ENCODE assay signal across 20 mouse cellular contexts in genomic region chr13:114848945-114849344, GRCm38 (mm10). TPM values are rescaled to one million over a fixed set of nuclear protein-coding genes. Genes with fewer than 3 reads are reported as not detected.
DNase-seq lines count a peak whose midpoint lies in the region; ATAC-seq and TF ChIP-seq lines count a peak whose summit lies in the region.
"Had no signal": no experiment of that assay in that cellular context is flagged by ENCODE, and none has a peak within 500 bp of the region (broad histone marks: within the 10 kb centered on the region; RNA-seq: fewer than 3 reads in every experiment).

No protein-coding gene starts in this region.

- TF ChIP-seq POLR2A in small intestine, adult 2 months (IDR thresholded peaks at IDR 0.05; ENCODE audit: low read depth, low read length): no peak

- no peaks in the 10 kb centered on the region for H3K4me1 ChIP-seq in neural tube, embryonic 15.5 days
- H3K4me1 ChIP-seq in small intestine, adult 2 months (ENCODE audit: control insufficient read depth, insufficient read depth, insufficient read length, low read length): peaks cover 5% of the 10 kb centered on the region; the same call in 1 of the 2 replicates
- H3K4me1 ChIP-seq: embryonic facial prominence, embryonic 10.5 days; forebrain, embryonic 13.5 days; heart, embryonic 10.5 days had no signal

- H3K9ac ChIP-seq in neural tube, embryonic 15.5 days (replicated peaks): no peak overlapping the region
- H3K9ac ChIP-seq: forebrain, embryonic 13.5 days; hindbrain, embryonic 14.5 days had no signal

- no peaks in the 10 kb centered on the region for H3K36me3 ChIP-seq in neural tube, embryonic 15.5 days
- H3K36me3 ChIP-seq in small intestine, adult 2 months (ENCODE audit: control insufficient read depth, insufficient read depth, low read length): peaks cover 15% of the 10 kb centered on the region
- H3K36me3 ChIP-seq: embryonic facial prominence, embryonic 10.5 days; heart, embryonic 10.5 days; hindbrain, embryonic 10.5 days had no signal

- no peak overlapping the region for H3K4me3 ChIP-seq in neural tube, embryonic 15.5 days (replicated peaks)
- H3K4me3 ChIP-seq in small intestine, adult 2 months (ENCODE audit: low read depth, low read length): no peak overlapping the region
- H3K4me3 ChIP-seq: embryonic facial prominence, embryonic 10.5 days; forebrain, embryonic 13.5 days; heart, embryonic 10.5 days; hindbrain, embryonic 10.5 days had no signal

- no peaks in the 10 kb centered on the region for H3K27me3 ChIP-seq in neural tube, embryonic 15.5 days (replicated peaks)
- no peaks in the 10 kb centered on the region for H3K27me3 ChIP-seq in small intestine, adult 2 months (ENCODE audit: control insufficient read depth, insufficient read depth, low read length)
- H3K27me3 ChIP-seq: forebrain, embryonic 13.5 days had no signal

- 0 out of 2 replicates have a peak, but pooled peaks have one; percentile 38 for ATAC-seq in neural tube, embryonic 15.5 days (ENCODE audit: low FRiP score)
- peak; percentile 29 for ATAC-seq in activated CD4-positive, CD25-positive, alpha-beta regulatory T cell, adult 4 months
- ATAC-seq: forebrain, embryonic 13.5 days; intestine, postnatal 0 days had no signal

- H3K4me2 ChIP-seq in neural tube, embryonic 15.5 days: no peak overlapping the region
- H3K4me2 ChIP-seq: forebrain, embryonic 13.5 days; hindbrain, embryonic 14.5 days had no signal

- intact Hi-C loops in heart, postnatal 14 days (cut with DNase I): no loop called here

- H3K27ac ChIP-seq in neural tube, embryonic 15.5 days (replicated peaks): no peak overlapping the region
- 0 out of 2 replicates have a peak overlapping the region, but pooled peaks have one; percentile 9 for H3K27ac ChIP-seq in small intestine, adult 2 months (ENCODE audit: insufficient read depth, low read depth, low read length)
- H3K27ac ChIP-seq: embryonic facial prominence, embryonic 10.5 days; forebrain, embryonic 13.5 days; heart, embryonic 10.5 days; hindbrain, embryonic 10.5 days; hindbrain, embryonic 14.5 days had no signal

- no peak for DNase-seq in neural tube, embryonic 10.5 days (ENCODE audit: extremely low spot score, low spot score)
- DNase-seq in CD4-positive, CD25-positive, alpha-beta regulatory T cell, adult 2 months (ENCODE audit: low read depth, low spot score): peak; percentile 41
- no peak for DNase-seq in heart, adult 18-20 months
- no peak for DNase-seq in heart, postnatal 14 days
- DNase-seq: adrenal gland, adult 2 months; adrenal gland, postnatal 25 days; cerebellum, adult 18-20 months; cerebellum, adult 9-11 months; cerebellum, postnatal 36 days; gastrocnemius, postnatal 36 days; heart, adult 11 months had no signal

- WGBS in neural tube, embryonic 15.5 days: 79% methylated on average over 3 of the region's 3 CpGs
- WGBS in small intestine, adult 2 months: 62% methylated on average over 3 of the region's 3 CpGs

- no peak for TF ChIP-seq CTCF in small intestine, adult 2 months (IDR thresholded peaks at IDR 0.05; ENCODE audit: extremely low read depth, insufficient read length, insufficient replicate concordance, low read depth, low read length)

- no peaks in the 10 kb centered on the region for H3K9me3 ChIP-seq in neural tube, embryonic 15.5 days (replicated peaks)
- H3K9me3 ChIP-seq: embryonic facial prominence, embryonic 10.5 days; forebrain, embryonic 13.5 days; heart, embryonic 10.5 days; hindbrain, embryonic 10.5 days had no signal

RNA-seq across cellular contexts. Expression of gene Mocs2, which starts 30.9 kb away (rescaled TPM):
- polyA plus RNA-seq in neural tube, embryonic 15.5 days (2015; fragmentation: Nextera tagmentation; extraction: Ambion mirVana): 137 and 146 TPM in 2 replicates
- polyA plus RNA-seq in activated CD4-positive, CD25-positive, alpha-beta regulatory T cell, adult 4 months (2017; shearing (Covaris generic)): 10 to 100 TPM; 46.8 to 50.3 TPM
- 12.6 and 27.6 TPM in 2 replicates for polyA plus RNA-seq in small intestine, adult 2 months (2012; rRNA removed)
- total RNA-seq in heart, adult 18-20 months (2021): 10 to 100 TPM; 33.1 to 35.5 TPM
- total RNA-seq in heart, postnatal 14 days (2021): 10 to 100 TPM; 52.5 to 54.7 TPM
